Mouse (Mus musculus): ENCODE results near the gene Pabpn1.
A peak's percentile ranks its signal among the peaks of the same experiment; 100 is the strongest.
"Not testable (repeated sequence)": the region's sequence is repeated elsewhere in the genome, so short reads cannot be mapped to it uniquely, and the experiment has no call there.

Pabpn1 gene

GRCm38 (mm10) chr14:54936831-54937160, 44.5 kb downstream of the Pabpn1 start:
- ATAC-seq (ENCODE audit: low TSS enrichment) = no peak

- no peak for ATAC-seq (ENCODE audit: low TSS enrichment)
Observed at GRCm38 (mm10) chr14:54937361-54938182, 45.3 kb downstream of the Pabpn1 start.

- no peak for ATAC-seq (ENCODE audit: low TSS enrichment)
Observed at GRCm38 (mm10) chr14:54938431-54939219, 46.3 kb downstream of the Pabpn1 start.

GRCm38 (mm10) chr14:54939434-54940175, 47.3 kb downstream of the Pabpn1 start:
- ATAC-seq (ENCODE audit: low TSS enrichment) = peak; percentile 50

- no peak for ATAC-seq (ENCODE audit: low TSS enrichment)
Observed at GRCm38 (mm10) chr14:54940176-54940530, 47.9 kb downstream of the Pabpn1 start.

GRCm38 (mm10) chr14:54941024-54941978, 49.0 kb downstream of the Pabpn1 start:
- no peak for ATAC-seq (ENCODE audit: low TSS enrichment)

- no peak for ATAC-seq (ENCODE audit: low TSS enrichment)
Observed at GRCm38 (mm10) chr14:54942479-54942878, 50.2 kb downstream of the Pabpn1 start.

- ATAC-seq (ENCODE audit: low TSS enrichment) = no peak
Observed at GRCm38 (mm10) chr14:54943971-54944370, 51.7 kb downstream of the Pabpn1 start.

GRCm38 (mm10) chr14:54944939-54945338, 52.6 kb downstream of the Pabpn1 start:
- ATAC-seq (ENCODE audit: low TSS enrichment) = no peak

GRCm38 (mm10) chr14:54945975-54946704, 53.8 kb downstream of the Pabpn1 start:
- no peak for ATAC-seq (ENCODE audit: low TSS enrichment)

- ATAC-seq (ENCODE audit: low TSS enrichment) = not testable (repeated sequence)
Observed at GRCm38 (mm10) chr14:54947008-54947407, 54.7 kb downstream of the Pabpn1 start.
